Mouse (Mus musculus): Measurements from ENCODE around the gene Col4a1.

DNA sequence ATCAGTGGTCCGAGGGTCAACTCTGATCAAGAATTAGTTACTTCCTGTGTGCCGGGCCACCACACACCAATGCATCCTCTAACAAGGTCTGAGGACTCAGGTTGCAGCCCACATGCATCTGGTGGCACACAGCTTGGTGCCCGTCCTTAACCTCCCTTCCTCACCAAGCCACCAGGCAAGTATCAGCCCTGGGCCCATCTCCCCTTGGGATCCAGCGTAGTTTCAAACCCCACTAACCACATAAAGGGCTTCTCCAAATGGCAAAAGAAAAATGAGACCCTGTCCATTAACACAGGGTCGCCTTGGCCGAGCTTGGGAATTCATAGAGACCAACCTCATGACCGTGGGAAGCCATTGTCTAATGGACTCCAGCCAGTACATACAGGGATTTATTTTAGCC, 56.2 kb downstream of the Col4a1 start:
- no peak for TF ChIP-seq CTCF (conservative IDR thresholded peaks at IDR 0.05; ENCODE audit: low read length)
- no peak for TF ChIP-seq POU5F1 (IDR thresholded peaks at IDR 0.05; ENCODE audit: borderline replicate concordance, low read length)

Data from E14TG2a.4 (cell line).